ENCODE assay signal across 7 mouse cellular contexts in genomic region chr15:96666663-96667062, GRCm38 (mm10). TPM values are rescaled to one million over a fixed set of nuclear protein-coding genes. Genes with fewer than 3 reads are reported as not detected.
DNase-seq lines count a peak whose midpoint lies in the region; ATAC-seq lines count a peak whose summit lies in the region.

No protein-coding gene starts in this region.

- no peaks in the 10 kb centered on the region for H3K9me3 ChIP-seq in forebrain, embryonic 10.5 days

- peak; percentile 72 for DNase-seq in Muller cell, postnatal 12 days (ENCODE audit: inconsistent ontology term)
- peak; percentile 71 for DNase-seq in c-Kit-positive CD71-negative TER-119-negative erythroid progenitor cells, embryonic 14.5 days (ENCODE audit: low read depth)
- peak; percentile 67 for DNase-seq in forebrain, embryonic 10.5 days (ENCODE audit: extremely low spot score, low spot score)
- peak; percentile 63 to 80 for DNase-seq in layer of hippocampus, postnatal 14 days (ENCODE audit: low spot score in 2 of 2)
- DNase-seq in lung, postnatal 36 days: peak; percentile 88
- peak; percentile 64 for DNase-seq in right cerebral cortex, postnatal 4 days

- ATAC-seq in hematopoietic stem cell, adult 5-6 weeks (replicated peaks in 1 of 2; ENCODE audit: insufficient read depth in 1 of 2, low FRiP score in 2 of 2, low TSS enrichment in 1 of 2, low read depth in 1 of 2, poor library complexity in 2 of 2, severe bottlenecking in 2 of 2): peak; percentile 46 to 71; a peak in 2 of 4 replicates

- H3K27ac ChIP-seq in forebrain, embryonic 10.5 days: no peak overlapping the region

- WGBS in forebrain, embryonic 10.5 days: 7% methylated on average over 7 of the region's 7 CpGs

- H3K27me3 ChIP-seq in forebrain, embryonic 10.5 days (ENCODE audit: poor library complexity, severe bottlenecking): no peaks in the 10 kb centered on the region

- H3K4me1 ChIP-seq in forebrain, embryonic 10.5 days: peaks cover 6% of the 10 kb centered on the region; the same call in 1 of the 2 replicates

- peak overlapping the region; percentile 2; the same call in 1 of the 2 replicates for H3K4me3 ChIP-seq in forebrain, embryonic 10.5 days

- H3K36me3 ChIP-seq in forebrain, embryonic 10.5 days (replicated peaks): no peaks in the 10 kb centered on the region

RNA-seq across cellular contexts. Expression of gene Slc38a1, which starts 23.9 kb away (rescaled TPM):
- polyA plus RNA-seq in forebrain, embryonic 10.5 days (2016; fragmentation: Nextera tagmentation; extraction: Ambion mirVana): 127 and 138 TPM in 2 replicates
- 87.5 and 108 TPM in 2 replicates for total RNA-seq in hematopoietic stem cell, adult 5-6 weeks (2017)
- 10 to 100 TPM; 78.7 to 80.0 TPM for total RNA-seq in layer of hippocampus, postnatal 14 days (2021)

RNA-seq across cellular contexts. Expression of gene Slc38a2, which starts 32.9 kb away (rescaled TPM):
- 151 and 159 TPM in 2 replicates for polyA plus RNA-seq in forebrain, embryonic 10.5 days (2016; fragmentation: Nextera tagmentation; extraction: Ambion mirVana)
- 128 and 155 TPM in 2 replicates for total RNA-seq in hematopoietic stem cell, adult 5-6 weeks (2017)
- total RNA-seq in layer of hippocampus, postnatal 14 days (2021): 10 to 100 TPM; 52.6 to 57.4 TPM
